Mouse (Mus musculus): ENCODE data around the gene Chrna1.

DNA sequence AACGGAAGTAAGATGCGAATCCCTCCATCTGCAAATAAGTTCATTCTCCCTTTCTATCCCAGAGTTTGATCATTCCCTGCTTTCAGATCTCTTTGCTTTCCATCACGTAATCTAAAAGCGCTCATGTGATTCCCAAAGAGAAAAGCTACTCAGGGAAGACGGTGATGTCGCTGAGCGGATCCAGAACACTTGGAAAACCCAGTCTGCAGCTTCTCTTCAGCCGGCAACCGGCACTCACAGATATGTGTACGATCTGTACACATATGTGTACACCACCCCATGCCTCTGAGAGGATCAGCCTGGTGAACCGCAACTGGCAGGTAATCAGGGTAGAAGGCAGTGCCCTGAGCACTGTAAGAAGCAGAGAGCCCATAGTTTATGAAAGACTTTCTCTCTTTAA is 52.2 kb downstream of the Chrna1 start:
- TF ChIP-seq CTCF (IDR thresholded peaks at IDR 0.05; ENCODE audit: insufficient read depth, low read length) (no peak), POLR2A (IDR thresholded peaks at IDR 0.05; ENCODE audit: borderline replicate concordance, extremely low read depth, low read depth, low read length) (no peak)

Data from lung, adult 2 months (tissue).